Mouse (Mus musculus) heart, embryonic 16.5 days (tissue): ENCODE data around the gene Prss28. TPM values are rescaled to one million over a fixed set of nuclear protein-coding genes. Genes with fewer than 3 reads are reported as not detected.

Source experiments
- ATAC-seq: fragments of 200-750 bp; cut with Nextera tagmentation; replicated peaks from 2 replicates; pipeline ENCODE4 v1.8.0; 2017; ENCODE audit warnings: moderate number of reproducible peaks; ENCODE audit not compliant: insufficient read depth, low FRiP score; ENCODE audit errors: extremely low read depth
- H3K27ac ChIP-seq: fragments of 300-500 bp; sonication (generic); 2 replicates; pipeline ENCODE4 v1.5.1; 2014; ENCODE audit warnings: mild to moderate bottlenecking, low read length, control low read depth, moderate library complexity
- H3K27me3 ChIP-seq: fragments of 300-500 bp; sonication (generic); 2 replicates; pipeline ENCODE4 v1.6.1; 2014; ENCODE audit warnings: low read length, mixed read lengths; ENCODE audit not compliant: control insufficient read depth, insufficient read depth
- H3K36me3 ChIP-seq: fragments of 300-500 bp; sonication (generic); 2 replicates; pipeline ENCODE4 v1.6.1; 2014; ENCODE audit not compliant: control insufficient read depth, insufficient read depth
- H3K4me1 ChIP-seq: fragments of 300-500 bp; sonication (generic); 2 replicates; pipeline ENCODE4 v1.6.1; 2014; ENCODE audit warnings: low read length, mixed read lengths; ENCODE audit not compliant: control insufficient read depth, insufficient read depth
- H3K4me2 ChIP-seq: fragments of 300-500 bp; sonication (generic); 2 replicates; pipeline ENCODE4 v1.6.1; 2014; ENCODE audit warnings: low read depth, mild to moderate bottlenecking, control low read depth, low read length
- H3K4me3 ChIP-seq: fragments of 300-500 bp; sonication (generic); 2 replicates; pipeline ENCODE4 v1.5.1; 2014; ENCODE audit warnings: mild to moderate bottlenecking, control low read depth, low read length
- H3K9ac ChIP-seq: fragments of 300-500 bp; sonication (generic); 2 replicates; pipeline ENCODE4 v1.6.1; 2014; ENCODE audit warnings: low read length, control low read depth
- H3K9me3 ChIP-seq: fragments of 300-500 bp; sonication (generic); replicated peaks from 2 replicates; pipeline ENCODE4 v1.6.1; 2016; ENCODE audit warnings: low read length; ENCODE audit not compliant: control insufficient read depth
- WGBS: fragments of 180-500 bp; shearing (Covaris S2); extraction: QIAGEN DNeasy Blood & Tissue Kit; methylation state at CpG from one replicate; pipeline ENCODE4 v1.1.7; 2014; 5-methylcytosine and 5-hydroxymethylcytosine counted together
- polyA plus RNA-seq: library from polyadenylated mRNA; unstranded; fragments of >200 nt; fragmentation: Nextera tagmentation; extraction: Ambion mirVana; gene quantifications from 2 replicates; pipeline ENCODE4 v1.2.1, GENCODE M21; 2015

The Prss28 gene
- polyA plus RNA-seq, 1 experiment from 2014 or later = not detected

GRCm38 (mm10) chr17:25282133-25282532 is 26.3 kb upstream of the Prss28 start:
- Histone ChIP-seq H3K4me3 (no peak overlapping the region), H3K27me3 (no peaks in the 10 kb centered on the region), H3K4me1 (no peaks in the 10 kb centered on the region), H3K9ac (no peak overlapping the region), H3K36me3 (no peaks in the 10 kb centered on the region), H3K27ac (no peak overlapping the region), H3K4me2 (peak overlapping the region; percentile 1; the same call in 1 of the 2 replicates), H3K9me3 (peaks cover 4% of the 10 kb centered on the region; the same call in 1 of the 2 replicates)
- no peak for ATAC-seq
- WGBS = 29% methylated on average over 11 of the region's 11 CpGs

- H3K4me1 ChIP-seq = no peaks in the 10 kb centered on the region
- 15% methylated on average over 3 of the region's 3 CpGs for WGBS
- H3K36me3 ChIP-seq = no peaks in the 10 kb centered on the region
- H3K27ac ChIP-seq = no peak overlapping the region
- no peak overlapping the region for H3K9ac ChIP-seq
- no peaks in the 10 kb centered on the region for H3K27me3 ChIP-seq
- peaks cover 4% of the 10 kb centered on the region; the same call in 1 of the 2 replicates for H3K9me3 ChIP-seq
- no peak for ATAC-seq
- H3K4me3 ChIP-seq = no peak overlapping the region
- H3K4me2 ChIP-seq = no peak overlapping the region
Observed at GRCm38 (mm10) chr17:25285033-25285432, 23.4 kb upstream of the Prss28 start.

GRCm38 (mm10) chr17:25288842-25289241 is 19.6 kb upstream of the Prss28 start:
- Histone ChIP-seq H3K9me3 (peaks cover 4% of the 10 kb centered on the region; the same call in 1 of the 2 replicates), H3K36me3 (no peaks in the 10 kb centered on the region), H3K27ac (no peak overlapping the region), H3K4me1 (no peaks in the 10 kb centered on the region), H3K27me3 (peaks cover 2% of the 10 kb centered on the region; the same call in 1 of the 2 replicates), H3K4me2 (no peak overlapping the region), H3K9ac (no peak overlapping the region), H3K4me3 (no peak overlapping the region)
- 24% methylated on average over 4 of the region's 4 CpGs for WGBS
- no peak for ATAC-seq

- Histone ChIP-seq H3K9ac (no peak overlapping the region), H3K27ac (no peak overlapping the region), H3K27me3 (peaks cover 4% of the 10 kb centered on the region), H3K4me2 (no peak overlapping the region), H3K9me3 (no peaks in the 10 kb centered on the region), H3K36me3 (no peaks in the 10 kb centered on the region), H3K4me3 (no peak overlapping the region), H3K4me1 (no peaks in the 10 kb centered on the region)
- 23% methylated on average over 4 of the region's 4 CpGs for WGBS
- ATAC-seq = no peak
Observed at GRCm38 (mm10) chr17:25290411-25290810, 18.0 kb upstream of the Prss28 start.

- 35% methylated on average over 5 of the region's 5 CpGs for WGBS
- H3K27ac ChIP-seq = no peak overlapping the region
- no peak overlapping the region for H3K4me3 ChIP-seq
- no peak overlapping the region for H3K9ac ChIP-seq
- ATAC-seq = no peak
- no peaks in the 10 kb centered on the region for H3K36me3 ChIP-seq
- H3K4me2 ChIP-seq = no peak overlapping the region
- H3K27me3 ChIP-seq = peaks cover 7% of the 10 kb centered on the region
- H3K9me3 ChIP-seq = no peaks in the 10 kb centered on the region
- H3K4me1 ChIP-seq = no peaks in the 10 kb centered on the region
Observed at GRCm38 (mm10) chr17:25293495-25293894, 15.0 kb upstream of the Prss28 start.

- 55% methylated on average over 1 of the region's 1 CpGs for WGBS
- no peaks in the 10 kb centered on the region for H3K4me1 ChIP-seq
- peaks cover 9% of the 10 kb centered on the region for H3K27me3 ChIP-seq
- ATAC-seq = no peak
- no peak overlapping the region for H3K4me2 ChIP-seq
- no peak overlapping the region for H3K27ac ChIP-seq
- no peaks in the 10 kb centered on the region for H3K9me3 ChIP-seq
- no peak overlapping the region for H3K4me3 ChIP-seq
- H3K9ac ChIP-seq = no peak overlapping the region
- no peaks in the 10 kb centered on the region for H3K36me3 ChIP-seq
Observed at GRCm38 (mm10) chr17:25294111-25294510, 14.3 kb upstream of the Prss28 start.

- WGBS = 75% methylated on average over 5 of the region's 5 CpGs
- Histone ChIP-seq H3K36me3 (no peaks in the 10 kb centered on the region), H3K4me2 (no peak within 1 kb of the TSS), H3K4me1 (no peaks in the 10 kb centered on the region), H3K27ac (no peak within 1 kb of the TSS), H3K27me3 (peaks cover 7% of the 10 kb centered on the region), H3K9ac (no peak within 1 kb of the TSS), H3K9me3 (no peaks in the 10 kb centered on the region), H3K4me3 (no peak within 1 kb of the TSS)
- no peak for ATAC-seq
Observed at GRCm38 (mm10) chr17:25298094-25298493, 10.4 kb upstream of the Prss28 start, which contains the start of gene Prss34. TSS of gene Prss34 (plus strand) at chr17:25298394.

GRCm38 (mm10) chr17:25318354-25318753 is 9.9 kb downstream of the Prss28 start, which contains the start of gene Prss29:
TSS of gene Prss29 (plus strand) at chr17:25318654.
- WGBS = 68% methylated on average over 5 of the region's 5 CpGs

GRCm38 (mm10) chr17:25320819-25321218 is 12.4 kb downstream of the Prss28 start:
- WGBS = 81% methylated on average over 8 of the region's 8 CpGs
- H3K4me1 ChIP-seq = no peaks in the 10 kb centered on the region
- no peaks in the 10 kb centered on the region for H3K9me3 ChIP-seq
- H3K36me3 ChIP-seq = no peaks in the 10 kb centered on the region
- H3K4me2 ChIP-seq = no peak overlapping the region
- no peak overlapping the region for H3K27ac ChIP-seq
- no peak overlapping the region for H3K4me3 ChIP-seq
- ATAC-seq = no peak
- no peak overlapping the region for H3K9ac ChIP-seq
- H3K27me3 ChIP-seq = 0 out of 2 replicates have a peak, but pooled peaks cover 2% of the 10 kb centered on the region

More at GRCm38 (mm10) chr17:25318354-25318753, 9.9 kb downstream of the Prss28 start, which contains the start of gene Prss29:
- H3K4me3 ChIP-seq = no peak within 1 kb of the TSS
- ATAC-seq = no peak
- H3K36me3 ChIP-seq = no peaks in the 10 kb centered on the region
- H3K9ac ChIP-seq = no peak within 1 kb of the TSS
- no peak within 1 kb of the TSS for H3K4me2 ChIP-seq
- H3K9me3 ChIP-seq = no peaks in the 10 kb centered on the region
- H3K4me1 ChIP-seq = no peaks in the 10 kb centered on the region
- 0 out of 2 replicates have a peak, but pooled peaks cover 2% of the 10 kb centered on the region for H3K27me3 ChIP-seq
- H3K27ac ChIP-seq = no peak within 1 kb of the TSS
